Mouse (Mus musculus) small intestine, adult 2 months (tissue): ENCODE results near the gene Tjp2.

Experiments used
- CTCF ChIP-seq: fragments of 200-500 bp; IDR thresholded peaks from 2 replicates; pipeline ENCODE4 v1.5.1; 2012; ENCODE audit warnings: low read depth, mild to moderate bottlenecking, control low read depth, inconsistent platforms, low read length, moderate library complexity, mixed read lengths; ENCODE audit not compliant: insufficient replicate concordance, insufficient read length; ENCODE audit errors: extremely low read depth
- POLR2A ChIP-seq: fragments of 200-500 bp; IDR thresholded peaks from 2 replicates; pipeline ENCODE4 v1.6.1; 2012; ENCODE audit warnings: low read depth, mild to moderate bottlenecking, control low read depth, inconsistent platforms, low read length, moderate library complexity

GRCm38 (mm10) chr19:24211168-24211567 is 13.7 kb downstream of the Tjp2 start:
- TF ChIP-seq POLR2A: no peak
- no peak for TF ChIP-seq CTCF
